Mouse (Mus musculus) spleen, adult 2 months (tissue): ENCODE results near the gene Lpcat4.

ENCODE experiments used
- CTCF ChIP-seq: fragments of 200-500 bp; IDR thresholded peaks from 2 replicates; pipeline ENCODE4 v1.5.1; 2011; ENCODE audit warnings: mild to moderate bottlenecking, inconsistent platforms; ENCODE audit not compliant: insufficient read depth, insufficient read length, insufficient replicate concordance; ENCODE audit errors: extremely low read depth
- POLR2A ChIP-seq: fragments of 200-500 bp; IDR thresholded peaks from 2 replicates; pipeline ENCODE4 v1.6.1; 2011; ENCODE audit warnings: low read depth, low read length, inconsistent platforms

DNA sequence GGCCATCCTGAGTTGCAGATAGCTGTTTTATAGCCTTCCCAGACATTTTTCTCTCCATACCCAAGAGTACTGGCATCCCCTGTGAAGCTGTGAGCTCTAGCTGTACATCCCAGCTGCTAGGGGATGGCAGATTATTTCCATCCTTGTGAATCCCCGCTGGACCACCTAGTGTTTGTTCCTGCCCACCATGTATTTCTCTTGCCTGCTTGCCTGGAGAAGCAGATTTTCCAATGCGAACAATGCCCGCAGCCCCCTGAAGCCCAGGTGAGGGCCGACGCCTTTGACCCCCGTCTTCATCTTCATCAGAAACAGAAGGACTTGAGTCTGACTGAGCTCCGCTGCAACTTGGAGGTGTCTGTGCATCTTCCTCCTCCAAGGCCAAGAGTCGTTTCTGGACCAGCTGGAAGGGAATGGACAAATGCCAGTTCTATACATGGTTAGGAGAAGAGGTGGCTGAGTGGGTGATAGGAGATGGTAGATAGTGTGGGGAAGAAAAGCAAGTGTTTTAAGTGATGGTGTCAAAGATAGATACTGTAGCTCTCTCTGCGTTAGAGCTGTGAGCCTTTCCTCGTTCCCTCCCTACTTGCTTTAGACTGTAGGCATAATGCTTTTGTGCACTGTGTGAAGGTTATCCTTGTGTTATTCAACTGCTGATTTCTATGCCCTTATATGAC is 10.6 kb downstream of the Lpcat4 start:
- TF ChIP-seq POLR2A (no peak), CTCF (no peak)
